Mouse (Mus musculus) frontal cortex, postnatal 10 days (tissue): ENCODE results near the gene Gm47791.

Experiments used
- DNase-seq, 2 experiments: peaks; one replicate each; pipeline ENCODE4 v3.0.0; 2022; ENCODE audit warnings: low spot score in 2 of 2, mixed read lengths in 1 of 2

Gene Gm47791

DNA sequence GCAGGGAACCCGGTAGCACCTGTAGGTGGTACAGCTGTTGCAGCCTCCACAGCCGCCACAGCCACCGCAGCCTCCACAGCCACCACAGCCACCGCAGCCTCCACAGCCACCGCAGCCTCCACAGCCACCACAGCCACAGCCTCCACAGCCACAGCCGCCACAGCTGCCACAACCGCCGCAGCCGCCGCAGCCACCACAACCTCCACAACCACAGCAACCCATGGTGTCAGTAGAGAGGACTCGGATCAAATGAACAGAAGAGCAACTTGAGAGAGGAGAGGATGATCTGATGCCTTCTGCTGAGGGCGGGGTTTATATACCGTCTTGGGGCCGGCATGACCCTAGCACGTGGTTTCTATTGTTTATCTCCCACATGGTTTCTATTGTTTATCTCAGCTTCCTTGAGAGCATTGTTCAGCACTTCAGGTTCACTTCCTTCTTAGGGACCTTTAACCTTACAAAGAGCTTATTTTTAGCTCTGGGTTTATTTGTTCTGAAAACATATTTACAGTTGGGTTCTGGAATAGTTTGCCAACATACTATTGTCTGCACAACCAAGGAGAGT is at the start of gene Gm47791:
Gene Gm47791 (minus strand): TSS at position 222 of the 565 bp plus-strand sequence.
- DNase-seq = no peak

DNA sequence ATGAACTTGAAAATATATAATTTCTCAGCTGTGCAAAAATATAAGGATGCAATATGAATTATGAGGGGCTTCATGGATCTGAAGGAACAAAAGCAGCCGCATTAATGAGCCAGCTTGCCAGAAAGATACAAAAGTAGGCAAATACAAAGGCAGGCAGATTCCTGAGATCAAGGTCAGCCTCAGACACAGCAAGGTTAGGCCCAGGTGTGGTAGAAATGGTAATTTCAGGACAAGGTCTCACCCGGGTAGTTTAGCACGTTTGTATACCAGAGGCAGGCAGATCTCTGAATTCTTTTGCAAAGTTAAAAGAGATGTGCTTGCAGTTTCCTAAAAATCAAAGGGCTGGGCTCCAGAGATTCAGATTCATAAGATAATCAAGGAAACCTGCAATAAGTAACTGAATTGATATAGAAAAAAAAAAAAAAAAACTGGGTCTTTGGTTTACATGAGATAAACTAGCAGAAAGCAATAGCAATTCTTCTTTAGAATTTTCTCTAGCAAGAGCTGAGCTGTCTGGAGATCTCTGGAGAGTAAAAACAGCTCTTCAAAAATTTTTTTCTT is 49.7 kb upstream of the Gm47791 start:
- no peak for DNase-seq

DNA sequence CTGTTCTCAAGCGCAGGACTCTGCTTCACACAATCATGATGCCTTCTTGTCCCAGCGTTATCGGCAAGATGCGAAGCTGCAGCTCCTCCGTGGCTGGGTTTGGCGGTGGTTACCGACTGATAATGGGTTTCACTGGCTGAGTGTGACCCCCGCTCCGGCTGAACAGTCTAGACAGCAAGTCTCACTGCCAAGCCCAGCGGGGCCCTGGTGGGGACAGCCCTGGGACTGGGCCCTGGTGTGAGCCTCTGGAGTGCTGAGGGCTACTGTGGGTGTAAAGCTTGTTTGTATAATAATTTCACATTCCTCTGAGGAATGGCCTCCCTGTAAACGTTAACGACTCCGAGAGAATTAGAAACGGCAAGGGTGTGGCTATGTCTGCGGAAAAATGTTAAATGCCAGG is 49.1 kb upstream of the Gm47791 start:
- no peak for DNase-seq

DNA sequence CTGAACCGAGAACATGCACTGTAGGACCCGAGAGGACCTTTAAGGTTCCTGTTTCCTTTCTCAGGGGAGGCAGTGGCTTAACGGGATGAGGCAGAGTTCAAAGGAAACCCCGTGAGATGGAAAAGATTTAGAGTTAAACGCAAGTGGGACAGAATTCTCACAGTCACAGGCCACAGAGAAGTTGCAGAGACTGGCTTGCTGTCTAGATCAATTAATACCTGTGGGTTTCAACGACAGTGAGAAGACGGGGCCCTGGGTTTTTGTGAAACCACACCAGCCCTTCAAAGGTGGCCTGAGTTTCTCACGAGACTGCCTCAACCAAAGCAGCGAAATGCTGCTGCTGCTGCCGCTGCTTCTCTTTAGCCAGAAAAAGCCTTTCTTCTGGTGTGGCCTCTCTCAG is 48.3 kb upstream of the Gm47791 start:
- no peak for DNase-seq

DNA sequence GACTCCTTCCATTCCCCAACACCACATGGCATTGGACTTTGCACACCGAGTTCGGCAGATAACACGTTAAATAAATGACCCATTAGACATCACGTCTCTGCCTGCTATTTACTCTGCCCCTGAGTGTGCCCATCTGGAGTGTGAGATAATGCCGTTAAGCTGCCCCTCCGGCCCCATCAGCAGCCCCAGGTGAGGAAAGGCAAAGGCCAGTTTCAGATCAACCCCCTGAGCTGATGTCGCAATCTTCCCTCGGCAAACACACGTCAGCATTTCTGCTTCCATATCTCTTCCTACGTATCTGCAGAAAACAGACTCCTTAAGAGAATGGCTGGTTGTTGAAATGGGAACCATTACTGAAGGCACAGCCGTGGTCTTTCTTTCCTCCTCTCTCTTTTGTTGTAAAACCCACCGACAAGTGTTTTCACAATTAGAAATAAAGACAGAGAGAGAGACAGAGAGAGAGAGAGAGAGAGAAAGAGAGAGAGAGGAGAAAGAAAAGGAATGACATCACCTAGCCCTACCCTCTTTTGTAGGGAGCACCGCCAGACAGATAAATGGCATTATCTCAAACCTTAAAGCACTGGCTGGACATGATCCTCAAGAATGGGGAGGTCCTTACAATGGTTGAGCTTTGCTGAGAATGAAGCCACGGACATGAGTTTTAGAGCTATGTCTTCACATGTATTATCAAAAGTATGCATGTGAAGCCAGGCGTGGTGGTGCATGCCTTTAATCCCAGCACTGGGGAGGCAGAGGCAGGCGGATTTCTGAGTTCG is 45.1 kb upstream of the Gm47791 start:
- DNase-seq = no peak

DNA sequence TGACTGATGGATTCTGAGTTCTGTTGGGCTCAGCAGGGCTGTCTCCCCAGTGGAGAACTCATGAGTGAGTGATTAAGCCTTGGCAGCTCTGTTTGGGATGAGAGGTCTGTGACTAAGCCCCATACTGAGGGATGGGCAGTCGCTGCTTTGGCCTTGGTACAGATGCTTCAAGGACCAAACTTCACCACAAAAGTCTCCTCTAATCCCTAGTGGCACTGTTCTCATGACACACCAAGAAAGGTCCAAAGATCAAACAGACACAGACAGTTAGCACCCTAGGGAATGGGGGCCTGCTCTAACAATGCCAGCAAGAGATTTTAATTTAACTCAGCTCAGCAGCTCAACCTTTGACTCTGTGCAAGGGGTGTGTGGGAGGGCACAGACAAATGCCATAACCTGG is 40.7 kb upstream of the Gm47791 start:
- DNase-seq = no peak

DNA sequence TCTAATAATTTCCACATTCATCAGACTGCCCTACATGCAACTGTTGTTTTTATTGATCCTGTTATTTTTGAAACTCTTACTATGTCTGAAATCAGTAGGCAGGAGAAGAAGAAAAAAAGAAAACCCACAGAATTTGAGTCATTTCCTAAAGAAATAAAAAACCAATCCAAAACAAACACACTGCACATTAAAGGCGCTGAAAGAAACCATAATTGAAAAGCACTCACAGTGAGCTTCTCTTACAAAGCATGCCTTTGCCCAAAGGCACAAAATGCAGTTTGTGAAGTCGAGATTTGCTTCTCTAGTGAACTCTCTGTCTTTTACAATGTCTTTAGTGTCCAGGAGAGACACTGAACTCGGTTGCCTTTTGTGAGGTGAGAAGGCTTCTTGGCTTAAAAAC is 37.5 kb upstream of the Gm47791 start:
- DNase-seq = no peak

DNA sequence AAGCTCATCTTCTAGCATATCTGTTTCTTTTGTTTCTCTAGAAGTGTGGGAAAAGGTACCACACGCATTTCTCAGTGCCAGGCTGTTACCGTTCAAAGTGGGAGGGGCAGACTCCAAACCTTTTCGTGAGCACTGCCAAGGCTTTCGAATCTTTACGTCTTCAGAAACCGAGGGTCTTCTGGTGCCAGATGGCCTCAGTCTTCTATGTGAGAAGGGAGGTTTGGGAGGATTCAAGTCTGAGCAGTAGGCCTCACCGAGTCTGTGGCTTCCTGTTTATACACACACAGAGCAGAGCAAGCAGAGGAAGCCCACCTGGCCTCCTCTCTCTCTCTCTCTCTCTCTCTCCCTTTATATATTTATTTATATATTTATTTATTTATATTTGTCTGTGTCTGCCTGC is 36.2 kb upstream of the Gm47791 start:
- no peak for DNase-seq

DNA sequence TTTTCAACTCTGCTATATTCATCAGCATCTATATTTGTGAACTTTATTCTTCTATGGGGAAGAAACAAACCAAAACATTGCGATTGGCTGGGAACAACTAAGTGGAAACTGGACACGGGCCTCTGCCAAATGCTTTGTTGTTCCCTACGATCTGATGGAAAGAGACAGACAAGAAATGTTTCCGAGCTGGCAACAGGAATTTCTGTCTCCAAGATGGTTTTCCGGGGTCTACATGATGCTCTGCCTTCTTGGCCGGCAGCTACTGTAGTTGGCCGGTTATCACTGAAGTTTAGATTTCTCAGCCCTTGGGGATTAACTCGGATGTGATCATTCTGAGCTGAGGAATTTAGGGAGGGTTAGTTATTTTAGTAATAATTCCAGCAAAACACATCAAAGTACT is 35.3 kb upstream of the Gm47791 start:
- no peak for DNase-seq

DNA sequence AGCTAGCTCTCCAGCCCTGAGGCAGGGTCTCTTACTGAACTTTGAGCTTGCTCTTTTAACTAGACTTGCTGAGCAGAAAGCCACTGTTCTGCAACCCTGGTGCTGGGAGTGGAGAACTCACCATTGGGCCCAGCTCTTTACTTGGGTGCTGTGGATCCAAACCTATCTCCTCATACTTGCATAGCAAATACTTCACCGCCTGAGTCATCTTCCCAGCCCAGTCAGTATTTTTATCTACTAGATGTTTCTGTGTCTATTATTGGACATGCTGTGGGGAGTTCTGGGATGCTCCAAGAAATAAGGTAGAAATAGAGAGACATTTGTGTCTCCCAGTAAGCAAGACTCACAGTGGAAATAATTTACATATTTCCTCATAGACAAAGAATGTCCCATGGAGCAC is 33.0 kb upstream of the Gm47791 start:
- no peak for DNase-seq

DNA sequence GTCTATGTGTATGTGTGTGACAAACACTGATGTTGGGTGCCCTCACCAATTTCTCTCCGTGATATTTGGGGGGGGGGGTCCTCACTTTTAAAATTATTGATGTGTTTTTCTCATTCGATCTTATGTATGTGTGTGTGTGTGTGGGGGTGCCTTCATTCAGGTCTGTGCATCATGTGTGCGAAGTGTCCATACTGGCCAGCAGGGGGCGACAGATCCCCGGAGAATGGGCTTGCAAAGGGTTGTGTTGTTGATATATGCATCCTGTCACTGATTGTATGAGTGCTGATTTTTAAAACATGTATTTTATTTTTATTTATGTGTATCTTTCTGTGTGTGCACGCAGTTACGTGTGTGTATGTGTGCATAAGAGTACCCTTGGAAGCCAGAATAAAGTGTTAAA is 32.6 kb upstream of the Gm47791 start:
- no peak for DNase-seq

DNA sequence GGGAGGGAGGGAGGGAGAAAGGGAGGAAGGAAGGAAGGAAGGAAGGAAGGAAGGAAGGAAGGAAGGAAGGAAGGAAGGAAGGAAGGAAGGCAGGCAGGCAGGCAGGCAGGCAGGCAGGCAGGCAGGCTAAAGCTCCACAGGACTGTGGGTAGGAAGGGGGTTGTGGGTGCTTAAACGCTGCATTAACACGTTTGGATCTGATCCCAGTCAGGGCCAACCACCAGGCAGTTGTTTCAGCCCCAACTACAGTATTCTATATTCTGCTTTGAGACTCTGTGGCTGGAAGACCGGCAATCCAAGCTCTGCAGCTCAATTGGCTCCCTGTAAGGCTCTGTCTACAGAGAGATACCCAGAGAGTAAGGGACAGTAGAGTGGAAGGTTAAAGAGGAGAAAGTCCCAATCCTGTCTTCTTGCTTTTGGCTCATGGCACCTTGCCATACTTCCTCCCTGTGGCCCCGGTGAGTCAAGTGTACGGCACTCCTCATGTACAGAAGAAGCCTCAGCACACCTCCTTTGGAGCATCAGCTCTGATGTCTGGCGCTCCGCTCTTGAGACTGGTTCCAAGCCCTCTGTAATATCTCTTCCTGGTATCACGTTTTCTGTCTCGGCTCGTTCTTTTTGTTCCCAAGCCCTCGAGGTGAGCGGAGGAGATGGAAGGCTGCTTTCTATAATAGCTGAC is 30.2 kb upstream of the Gm47791 start:
- no peak for DNase-seq

DNA sequence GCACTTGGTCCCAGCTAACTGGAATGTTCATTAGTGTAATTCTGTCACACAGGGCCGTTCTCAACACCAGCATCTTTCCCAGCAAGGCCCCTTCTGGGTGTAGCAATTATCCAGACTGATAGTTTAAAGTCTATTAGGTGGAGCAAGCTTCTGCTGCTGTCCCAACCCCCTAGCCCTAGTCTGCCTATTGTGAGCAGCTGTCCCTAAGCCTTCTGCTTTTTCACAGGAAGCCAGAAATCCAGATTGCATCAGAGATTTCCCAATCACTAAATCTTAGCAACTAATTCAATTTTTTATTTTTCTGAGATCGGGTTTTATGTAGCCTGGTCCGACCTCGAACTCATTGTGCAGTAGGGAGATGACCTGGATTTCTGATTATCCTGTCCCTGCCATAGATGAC is 27.9 kb upstream of the Gm47791 start:
- DNase-seq = no peak

DNA sequence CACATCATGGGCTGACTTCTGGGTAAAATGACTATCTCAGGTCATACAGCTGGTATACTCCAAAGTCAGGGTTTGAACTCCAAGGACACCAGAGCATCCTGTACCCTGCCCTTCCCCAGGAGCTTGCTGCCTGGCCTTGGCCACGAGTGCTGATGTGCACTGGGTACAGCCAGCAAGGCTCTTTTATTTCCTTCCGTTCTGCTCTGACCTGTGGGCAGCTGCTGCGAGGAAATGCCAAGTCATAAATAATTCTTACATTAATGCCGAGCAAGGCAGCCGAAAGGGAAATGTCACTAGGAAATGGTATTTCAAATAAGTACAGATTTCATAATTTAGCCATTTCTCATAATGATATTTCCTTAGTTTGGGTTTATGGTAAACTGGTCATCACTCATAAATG is 27.3 kb upstream of the Gm47791 start:
- no peak for DNase-seq

DNA sequence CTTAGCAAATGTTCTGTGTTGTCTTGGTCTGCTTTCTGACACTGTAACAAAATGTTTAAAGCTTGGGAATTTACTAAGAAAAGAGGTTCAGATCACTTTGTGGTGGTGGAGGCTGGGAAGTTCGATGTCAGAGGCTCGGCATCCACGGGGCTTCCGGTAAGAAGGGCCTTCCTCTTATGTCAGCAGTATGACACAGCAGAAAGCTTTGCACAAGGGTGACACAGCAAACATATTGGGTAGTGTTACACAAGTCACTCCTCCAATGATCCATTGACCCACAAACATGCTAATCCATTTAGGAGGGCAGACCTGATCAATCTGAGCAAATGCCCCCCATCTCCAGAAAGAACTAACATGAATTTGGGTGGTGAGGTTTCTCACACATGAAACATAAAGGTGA is 26.0 kb upstream of the Gm47791 start:
- no peak for DNase-seq

DNA sequence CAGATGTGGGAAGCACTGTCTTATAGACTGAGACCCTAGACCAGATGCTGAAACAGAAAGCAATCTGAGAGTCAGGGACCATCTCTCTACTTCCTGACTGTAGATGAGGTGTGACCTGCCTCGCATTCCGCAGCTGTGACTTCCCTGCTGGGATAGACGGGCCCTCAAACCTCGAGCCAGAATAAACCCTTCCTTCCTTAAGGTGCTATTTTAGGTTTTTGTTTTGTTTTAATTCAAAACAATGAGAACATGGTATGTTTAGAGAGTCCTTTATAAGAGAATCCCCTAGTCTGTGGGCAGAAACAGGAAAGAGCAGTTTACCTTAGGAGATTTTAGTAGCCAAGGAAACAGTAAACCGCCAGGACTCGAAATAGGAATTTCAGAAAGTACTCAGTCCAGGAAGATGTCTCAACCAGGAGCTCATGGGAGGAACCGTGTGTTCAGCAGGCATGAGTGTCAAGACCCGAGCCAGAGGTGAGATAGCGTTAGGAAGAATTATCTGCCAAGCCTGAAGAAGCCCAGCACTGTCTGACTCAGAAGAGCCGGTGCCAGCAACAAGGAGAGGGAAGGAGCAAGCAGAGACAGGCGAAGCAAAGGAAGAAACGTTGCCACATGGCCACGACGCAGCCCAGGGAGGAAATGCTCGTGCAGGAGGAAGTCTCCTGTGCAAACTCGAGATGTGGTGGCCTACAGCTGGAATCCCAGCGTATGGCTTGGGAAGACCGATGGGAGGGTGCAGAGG is 24.8 kb upstream of the Gm47791 start:
- no peak for DNase-seq

DNA sequence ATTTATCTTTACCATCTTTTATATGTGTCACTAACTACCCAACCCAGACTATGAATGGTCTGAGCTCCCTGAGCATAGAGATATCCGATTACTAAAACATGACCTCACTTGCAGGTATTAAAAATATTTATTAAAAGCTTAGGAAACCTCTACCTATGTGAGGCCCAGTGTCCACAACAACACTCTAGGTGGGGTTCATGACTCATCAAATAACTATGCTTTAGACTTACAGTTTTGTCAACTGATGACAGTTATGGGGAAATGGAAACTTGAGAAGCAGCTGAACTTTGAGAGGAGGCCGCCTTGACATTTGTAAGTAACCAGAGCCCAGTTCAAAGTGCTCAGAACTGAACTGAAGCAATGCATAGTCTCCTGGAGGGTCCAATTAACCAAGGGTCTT is 24.2 kb upstream of the Gm47791 start:
- no peak for DNase-seq

DNA sequence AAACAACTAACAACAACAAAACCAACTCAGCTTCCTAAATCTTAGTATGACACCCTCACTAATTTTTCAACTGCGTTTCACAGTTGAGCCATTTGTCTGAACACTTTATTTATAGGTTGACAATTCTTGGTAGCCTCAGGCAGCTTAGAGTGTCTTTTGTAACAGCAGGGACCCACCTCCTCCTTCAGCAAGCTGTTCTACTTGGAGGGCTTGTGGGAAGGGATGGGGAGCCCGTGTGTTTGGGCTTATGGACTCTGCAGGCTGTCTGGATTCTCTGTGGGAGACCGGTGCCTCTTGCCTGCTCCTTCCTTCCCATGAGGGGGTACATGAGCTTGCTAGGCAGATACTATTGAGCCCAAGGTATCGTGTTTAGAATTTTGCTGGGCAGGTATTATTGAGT is 22.9 kb upstream of the Gm47791 start:
- DNase-seq = peak in 1 of 2 experiments; percentile 54

DNA sequence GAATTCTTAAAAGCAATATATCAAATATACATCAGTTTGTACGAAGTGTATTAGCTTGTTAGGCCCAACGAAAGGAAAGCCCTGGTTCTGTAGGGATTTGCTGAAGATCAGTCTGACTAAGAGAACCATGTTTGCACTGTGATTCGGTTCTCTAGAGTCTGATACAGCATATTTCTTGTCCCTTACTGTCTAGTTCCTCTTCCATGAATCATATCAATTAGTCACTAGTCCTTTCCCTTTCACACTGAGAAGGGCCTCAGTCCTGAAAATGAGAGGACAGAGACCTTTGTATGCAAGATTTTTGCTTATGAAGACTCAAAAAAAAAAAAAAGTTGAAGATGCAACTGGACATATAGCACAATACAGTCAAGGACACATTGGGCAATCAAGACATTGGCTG is 22.1 kb upstream of the Gm47791 start:
- DNase-seq = no peak

DNA sequence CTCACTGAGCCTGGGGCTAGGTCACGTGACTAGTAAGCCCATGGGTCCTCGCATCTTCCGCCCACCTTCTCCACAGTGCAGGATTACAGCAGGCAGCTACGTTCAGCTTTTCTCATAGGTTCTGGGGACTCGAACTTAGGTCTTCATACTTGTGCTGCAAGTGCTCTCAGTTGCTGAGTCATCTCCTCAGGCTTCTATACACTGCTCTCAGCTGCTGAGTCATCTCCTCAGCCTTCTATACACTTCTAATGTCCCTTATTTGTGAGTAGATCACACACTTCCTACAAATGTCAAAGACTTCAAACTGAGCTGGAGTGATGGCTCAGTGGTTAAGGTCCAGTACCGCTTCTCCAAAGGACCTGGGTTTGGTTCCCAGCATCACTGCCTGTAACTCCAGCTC is 21.2 kb upstream of the Gm47791 start:
- DNase-seq = no peak

DNA sequence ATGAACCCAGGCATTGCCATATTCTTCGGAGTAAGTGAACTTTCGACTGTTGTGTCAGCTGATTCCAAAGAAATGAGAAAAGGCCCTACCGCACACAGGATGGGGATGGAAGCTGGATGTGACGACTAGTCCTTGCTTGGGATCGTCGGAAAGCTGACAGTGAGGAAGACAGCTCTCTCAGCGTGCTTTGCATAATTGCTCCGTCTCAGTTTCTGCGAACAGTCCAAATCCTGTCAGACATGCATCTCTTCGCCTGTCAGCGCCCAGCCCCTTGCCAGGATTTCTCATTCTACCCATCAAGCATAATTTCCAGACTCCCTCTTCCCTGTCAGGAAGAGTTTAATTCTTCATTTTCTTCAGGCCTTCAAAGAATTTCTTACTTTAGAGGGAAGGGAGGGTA is 20.1 kb upstream of the Gm47791 start:
- DNase-seq = no peak

DNA sequence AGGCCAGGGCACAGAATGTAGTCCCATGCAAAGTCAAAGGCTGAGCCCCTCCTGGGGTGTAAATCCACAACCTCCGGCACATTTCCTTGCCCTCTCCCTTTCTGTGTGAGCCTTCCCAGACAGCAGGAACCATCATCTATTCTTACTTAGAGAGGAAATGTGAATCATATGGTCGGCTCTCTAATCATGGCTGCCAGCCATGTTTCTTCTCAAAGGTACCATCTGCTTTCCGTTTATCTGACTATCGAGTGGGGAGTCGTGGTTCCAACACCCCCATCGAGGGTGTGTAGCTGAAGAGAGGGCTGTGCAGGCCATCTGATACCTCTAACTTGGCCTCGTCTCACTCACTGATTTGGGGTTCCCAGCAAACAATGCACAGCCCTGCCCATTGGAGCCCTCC is 17.0 kb upstream of the Gm47791 start:
- DNase-seq = no peak
